Comparison of ENCODE assay signal across 9 mouse cellular contexts in genomic region chr1:131548494-131549365, GRCm38 (mm10). TPM values are rescaled to one million over a fixed set of nuclear protein-coding genes. Genes with fewer than 3 reads are reported as not detected.
A peak's percentile ranks its signal among the peaks of the same experiment; 100 is the strongest.
DNase-seq lines count a peak whose midpoint lies in the region; ATAC-seq lines count a peak whose summit lies in the region.
"Had no signal": no experiment of that assay in that cellular context is flagged by ENCODE, and none has a peak within 500 bp of the region (broad histone marks: within the 10 kb centered on the region; RNA-seq: fewer than 3 reads in every experiment).

No protein-coding gene starts in this region.

- no peaks in the 10 kb centered on the region for H3K9me3 ChIP-seq in midbrain, embryonic 10.5 days (replicated peaks)
- H3K9me3 ChIP-seq in midbrain, embryonic 13.5 days = no peaks in the 10 kb centered on the region
- no peaks in the 10 kb centered on the region for H3K9me3 ChIP-seq in midbrain, embryonic 16.5 days (replicated peaks; ENCODE audit: control insufficient read depth, low read length, poor library complexity, severe bottlenecking)
- H3K9me3 ChIP-seq: megakaryocyte, embryonic 14.5 days had no signal

- DNase-seq in adrenal gland, adult 2 months = peak; percentile 23
- DNase-seq in adrenal gland, postnatal 4 days (ENCODE audit: low spot score in 2 of 2) = no peak
- DNase-seq in midbrain, embryonic 10.5 days (ENCODE audit: low spot score) = peak; percentile 17
- DNase-seq in gastrocnemius, adult 8-10 months (ENCODE audit: low spot score in 2 of 2) = peak; percentile 21 to 38
- DNase-seq in layer of hippocampus, postnatal 10 days (ENCODE audit: low spot score in 2 of 2) = peak; percentile 25 to 49
- DNase-seq in urinary bladder, postnatal 36 days (ENCODE audit: low spot score in 2 of 2) = no peak

- H3K27me3 ChIP-seq in midbrain, embryonic 10.5 days (ENCODE audit: low read depth, poor library complexity, severe bottlenecking) = no peaks in the 10 kb centered on the region
- no peaks in the 10 kb centered on the region for H3K27me3 ChIP-seq in midbrain, embryonic 13.5 days
- no peaks in the 10 kb centered on the region for H3K27me3 ChIP-seq in midbrain, embryonic 16.5 days (ENCODE audit: control insufficient read depth, insufficient read depth, low read depth, low read length)

- peak overlapping the region; percentile 57 for H3K27ac ChIP-seq in midbrain, embryonic 10.5 days (replicated peaks)
- no peak overlapping the region for H3K27ac ChIP-seq in midbrain, embryonic 13.5 days
- H3K27ac ChIP-seq in midbrain, embryonic 16.5 days (ENCODE audit: low read length) = no peak overlapping the region

- no peak for ATAC-seq in midbrain, embryonic 13.5 days
- 0 out of 2 replicates have a peak, but pooled peaks have one; percentile 42 for ATAC-seq in midbrain, embryonic 16.5 days

- no peaks in the 10 kb centered on the region for H3K36me3 ChIP-seq in midbrain, embryonic 10.5 days
- no peaks in the 10 kb centered on the region for H3K36me3 ChIP-seq in midbrain, embryonic 13.5 days
- H3K36me3 ChIP-seq in midbrain, embryonic 16.5 days (ENCODE audit: control insufficient read depth, insufficient read depth, low read length) = no peaks in the 10 kb centered on the region

- no peak overlapping the region for H3K9ac ChIP-seq in midbrain, embryonic 13.5 days (replicated peaks)
- H3K9ac ChIP-seq in midbrain, embryonic 16.5 days (ENCODE audit: low read depth, low read length) = no peak overlapping the region

- no peak overlapping the region for H3K4me2 ChIP-seq in midbrain, embryonic 13.5 days (replicated peaks)
- no peak overlapping the region for H3K4me2 ChIP-seq in midbrain, embryonic 16.5 days (ENCODE audit: low read length)

- 37% methylated on average over 8 of the region's 8 CpGs for WGBS in midbrain, embryonic 10.5 days
- WGBS in midbrain, embryonic 13.5 days = 40% methylated on average over 8 of the region's 8 CpGs
- 37% methylated on average over 8 of the region's 8 CpGs for WGBS in midbrain, embryonic 16.5 days

- no peak overlapping the region for H3K4me3 ChIP-seq in midbrain, embryonic 10.5 days
- H3K4me3 ChIP-seq in midbrain, embryonic 13.5 days (replicated peaks) = no peak overlapping the region
- no peak overlapping the region for H3K4me3 ChIP-seq in midbrain, embryonic 16.5 days (ENCODE audit: low read depth, low read length)
- H3K4me3 ChIP-seq: megakaryocyte, embryonic 14.5 days had no signal

- peaks cover 9% of the 10 kb centered on the region for H3K4me1 ChIP-seq in midbrain, embryonic 10.5 days
- no peaks in the 10 kb centered on the region; the same call in 1 of the 2 replicates for H3K4me1 ChIP-seq in midbrain, embryonic 13.5 days (replicated peaks)
- no peaks in the 10 kb centered on the region for H3K4me1 ChIP-seq in midbrain, embryonic 16.5 days (ENCODE audit: control insufficient read depth, insufficient read depth, low read length)

RNA-seq across cellular contexts. Expression of gene Fam72a, which starts 21.0 kb away (rescaled TPM):
- under 1 TPM; 0.79 to 0.92 TPM for total RNA-seq in adrenal gland, adult 2 months (2021)
- polyA plus RNA-seq in adrenal gland, adult 2 months (2012; rRNA removed) = 0.07 and 0.16 TPM in 2 replicates
- 1 to 10 TPM; 1.4 to 1.5 TPM for total RNA-seq in adrenal gland, postnatal 4 days (2021)
- polyA plus RNA-seq in midbrain, embryonic 10.5 days (2016; fragmentation: Nextera tagmentation; extraction: Ambion mirVana) = 4.4 and 5.7 TPM in 2 replicates
- polyA plus RNA-seq in midbrain, embryonic 13.5 days (2015; fragmentation: Nextera tagmentation; extraction: Ambion mirVana) = 1.8 and 2.1 TPM in 2 replicates
- under 1 TPM; 0.20 to 0.51 (median 0.24) TPM for total RNA-seq in gastrocnemius, adult 8-10 months (2022)
- 1 to 10 TPM; 1.5 to 1.7 TPM for total RNA-seq in layer of hippocampus, postnatal 10 days (2021)
- 0.77 and 1.1 TPM in 2 replicates for polyA plus RNA-seq in midbrain, embryonic 16.5 days (2015; fragmentation: Nextera tagmentation; extraction: Ambion mirVana)

RNA-seq across cellular contexts. Expression of gene Srgap2, which starts 21.6 kb away (rescaled TPM):
- total RNA-seq in adrenal gland, adult 2 months (2021) = 10 to 100 TPM; 21.8 to 22.2 TPM
- polyA plus RNA-seq in adrenal gland, adult 2 months (2012; rRNA removed) = 13.9 and 15.2 TPM in 2 replicates
- total RNA-seq in adrenal gland, postnatal 4 days (2021) = 10 to 100 TPM; 40.3 to 42.2 TPM
- polyA plus RNA-seq in midbrain, embryonic 10.5 days (2016; fragmentation: Nextera tagmentation; extraction: Ambion mirVana) = 16.9 and 18.7 TPM in 2 replicates
- 16.6 and 18.8 TPM in 2 replicates for polyA plus RNA-seq in midbrain, embryonic 13.5 days (2015; fragmentation: Nextera tagmentation; extraction: Ambion mirVana)
- total RNA-seq in gastrocnemius, adult 8-10 months (2022) = 10 to 100 TPM in 2 of 4 experiments, 1 to 10 TPM in 2; 7.5 to 14.1 (median 10.9) TPM
- 100 to 1,000 TPM; 125 to 129 TPM for total RNA-seq in layer of hippocampus, postnatal 10 days (2021)
- 26.5 and 31.7 TPM in 2 replicates for polyA plus RNA-seq in midbrain, embryonic 16.5 days (2015; fragmentation: Nextera tagmentation; extraction: Ambion mirVana)

RNA-seq across cellular contexts. Expression of gene Avpr1b, which starts 50.3 kb away (rescaled TPM):
- total RNA-seq in adrenal gland, adult 2 months (2021) = not detected
- polyA plus RNA-seq in adrenal gland, adult 2 months (2012; rRNA removed) = not detected in 2 replicates
- total RNA-seq in adrenal gland, postnatal 4 days (2021) = not detected
- polyA plus RNA-seq in midbrain, embryonic 10.5 days (2016; fragmentation: Nextera tagmentation; extraction: Ambion mirVana) = 0.04 TPM in 1 of 2 replicates, not detected in the other
- polyA plus RNA-seq in midbrain, embryonic 13.5 days (2015; fragmentation: Nextera tagmentation; extraction: Ambion mirVana) = not detected in 2 replicates
- total RNA-seq in gastrocnemius, adult 8-10 months (2022) = not detected
- total RNA-seq in layer of hippocampus, postnatal 10 days (2021) = under 1 TPM; 0.23 to 0.36 TPM
- polyA plus RNA-seq in midbrain, embryonic 16.5 days (2015; fragmentation: Nextera tagmentation; extraction: Ambion mirVana) = not detected in 2 replicates

Comparison
In these comparisons a context has a peak if more than half of its experiments do, and no peak if none do; other contexts are left out.
1. DNase-seq: peak in adrenal gland, adult 2 months (single experiment), midbrain, embryonic 10.5 days (single experiment), gastrocnemius, adult 8-10 months (2 of 2) and layer of hippocampus, postnatal 10 days (2 of 2); none in adrenal gland, postnatal 4 days (0 of 2) and urinary bladder, postnatal 36 days (0 of 2).